In the genomic region with DNA sequence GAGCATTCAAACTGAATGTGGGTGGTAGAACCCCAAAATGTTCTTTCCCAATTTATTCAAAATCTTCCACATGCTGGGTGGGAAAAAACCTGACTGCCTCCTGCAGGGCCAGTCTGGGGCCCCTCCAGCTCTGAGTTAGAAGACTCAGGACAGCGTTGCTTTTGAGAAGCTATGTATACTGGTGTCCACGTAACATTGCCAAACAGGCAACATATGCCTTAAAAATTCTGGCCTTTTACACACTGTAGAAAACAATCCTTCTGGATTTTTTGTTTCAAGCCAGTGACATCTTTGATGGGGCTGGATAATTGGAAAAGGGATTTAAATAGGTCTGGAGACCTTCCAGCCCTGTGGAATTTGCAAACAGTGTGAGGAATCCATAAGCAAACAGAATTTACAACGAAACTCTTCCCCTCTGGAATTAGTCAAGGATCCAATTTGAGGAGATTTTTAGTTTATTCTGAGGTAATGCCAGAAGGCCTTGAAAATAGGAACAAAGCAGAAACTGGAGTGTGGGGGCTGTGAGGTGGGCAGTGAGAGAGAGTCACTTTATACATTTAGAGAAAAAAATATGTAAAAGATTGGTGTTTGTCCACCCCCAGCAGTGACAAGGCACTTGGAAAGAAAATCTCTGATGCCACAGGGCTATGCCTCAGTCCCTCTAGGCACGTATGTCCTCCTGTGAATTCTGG, we compare ENCODE assay signal across 24 mouse cellular contexts.
DNase-seq lines count a peak whose midpoint lies in the region; ATAC-seq lines count a peak whose summit lies in the region.
"Had no signal": no experiment of that assay in that cellular context is flagged by ENCODE, and none has a peak within 500 bp of the region (broad histone marks: within the 10 kb centered on the region; RNA-seq: fewer than 3 reads in every experiment).

No protein-coding gene starts in this region.

- no peak overlapping the region for H3K4me2 ChIP-seq in midbrain, embryonic 14.5 days (ENCODE audit: low read length)
- H3K4me2 ChIP-seq in midbrain, embryonic 15.5 days, result no peak overlapping the region
- H3K4me2 ChIP-seq in hindbrain, embryonic 12.5 days (replicated peaks), result no peak overlapping the region
- H3K4me2 ChIP-seq: forebrain, embryonic 15.5 days; hindbrain, embryonic 13.5 days; kidney, embryonic 15.5 days; liver, embryonic 15.5 days; neural tube, embryonic 12.5 days had no signal

- WGBS in midbrain, embryonic 14.5 days, result 77% methylated on average over 4 of the region's 4 CpGs
- WGBS in midbrain, embryonic 15.5 days, result 70% methylated on average over 4 of the region's 4 CpGs
- 78% methylated on average over 4 of the region's 4 CpGs for WGBS in hindbrain, embryonic 12.5 days

- H3K36me3 ChIP-seq in midbrain, embryonic 14.5 days (ENCODE audit: control insufficient read depth, insufficient read depth, low read length), result no peaks in the 10 kb centered on the region
- no peaks in the 10 kb centered on the region for H3K36me3 ChIP-seq in midbrain, embryonic 15.5 days (replicated peaks)
- no peaks in the 10 kb centered on the region for H3K36me3 ChIP-seq in hindbrain, embryonic 12.5 days
- H3K36me3 ChIP-seq: forebrain, embryonic 15.5 days; heart, embryonic 10.5 days; hindbrain, embryonic 13.5 days; kidney, embryonic 15.5 days; liver, embryonic 15.5 days; neural tube, embryonic 12.5 days had no signal

- H3K9ac ChIP-seq in midbrain, embryonic 14.5 days (replicated peaks; ENCODE audit: low read length), result no peak overlapping the region
- no peak overlapping the region for H3K9ac ChIP-seq in midbrain, embryonic 15.5 days
- H3K9ac ChIP-seq in hindbrain, embryonic 12.5 days, result no peak overlapping the region
- H3K9ac ChIP-seq: forebrain, embryonic 15.5 days; hindbrain, embryonic 13.5 days; kidney, embryonic 15.5 days; liver, embryonic 15.5 days; neural tube, embryonic 12.5 days had no signal

- H3K4me3 ChIP-seq in midbrain, embryonic 14.5 days (replicated peaks; ENCODE audit: low read depth, low read length), result no peak overlapping the region
- H3K4me3 ChIP-seq in midbrain, embryonic 15.5 days, result no peak overlapping the region
- H3K4me3 ChIP-seq in hindbrain, embryonic 12.5 days, result no peak overlapping the region
- H3K4me3 ChIP-seq: erythroblast, embryonic 14.5 days; forebrain, embryonic 15.5 days; heart, embryonic 10.5 days; hindbrain, embryonic 13.5 days; kidney, embryonic 15.5 days; liver, embryonic 15.5 days; megakaryocyte, embryonic 14.5 days; neural tube, embryonic 12.5 days had no signal

- intact Hi-C loops in left cerebral cortex, postnatal 25 days (cut with DNase I), result loop anchor here (1.0 to 5.0 kb wide), 5 partner anchors 25 to 427 kb away; no protein-coding TSS in a partner anchor

- peak; percentile 11 for DNase-seq in layer of hippocampus, adult 11-12 months (ENCODE audit: low spot score)
- no peak for DNase-seq in layer of hippocampus, postnatal 25 days (ENCODE audit: extremely low spot score in 1 of 2, low spot score in 1 of 2)
- DNase-seq in midbrain, embryonic 14.5 days, result peak; percentile 13
- DNase-seq in left cerebral cortex, postnatal 25 days (ENCODE audit: low spot score in 2 of 2), result peak; percentile 26 to 93
- DNase-seq in heart, adult 18-20 months, result no peak
- DNase-seq: adrenal gland, postnatal 25 days; B cell, adult 2 months; cerebellum, postnatal 14 days; gastrocnemius, postnatal 25 days; heart, postnatal 10 days; lung, postnatal 10 days; thymus, adult 2 months had no signal

- ATAC-seq in midbrain, embryonic 14.5 days (ENCODE audit: low FRiP score, low TSS enrichment), result no peak
- no peak for ATAC-seq in midbrain, embryonic 15.5 days (replicated peaks)
- no peak for ATAC-seq in hindbrain, embryonic 12.5 days (ENCODE audit: low FRiP score)
- ATAC-seq: activated CD4-positive, CD25-positive, alpha-beta regulatory T cell, adult 4 months; forebrain, embryonic 15.5 days; Patski had no signal

- H3K27ac ChIP-seq in midbrain, embryonic 14.5 days (replicated peaks; ENCODE audit: low read depth, low read length), result no peak overlapping the region
- H3K27ac ChIP-seq in midbrain, embryonic 15.5 days, result no peak overlapping the region
- H3K27ac ChIP-seq in hindbrain, embryonic 12.5 days, result no peak overlapping the region
- H3K27ac ChIP-seq: forebrain, embryonic 15.5 days; heart, embryonic 10.5 days; hindbrain, embryonic 13.5 days; kidney, embryonic 15.5 days; liver, embryonic 15.5 days; neural tube, embryonic 12.5 days had no signal

- H3K4me1 ChIP-seq in midbrain, embryonic 14.5 days (ENCODE audit: control insufficient read depth, insufficient read depth, low read length), result no peaks in the 10 kb centered on the region
- no peaks in the 10 kb centered on the region for H3K4me1 ChIP-seq in midbrain, embryonic 15.5 days
- no peaks in the 10 kb centered on the region for H3K4me1 ChIP-seq in hindbrain, embryonic 12.5 days
- H3K4me1 ChIP-seq: heart, embryonic 10.5 days; hindbrain, embryonic 13.5 days; kidney, embryonic 15.5 days; liver, embryonic 15.5 days; neural tube, embryonic 12.5 days had no signal

- H3K27me3 ChIP-seq in midbrain, embryonic 14.5 days (ENCODE audit: control insufficient read depth, insufficient read depth, low read length), result no peaks in the 10 kb centered on the region
- H3K27me3 ChIP-seq in midbrain, embryonic 15.5 days (replicated peaks), result no peaks in the 10 kb centered on the region
- H3K27me3 ChIP-seq in hindbrain, embryonic 12.5 days, result no peaks in the 10 kb centered on the region
- H3K27me3 ChIP-seq: forebrain, embryonic 15.5 days; hindbrain, embryonic 13.5 days; kidney, embryonic 15.5 days; liver, embryonic 15.5 days; megakaryocyte, embryonic 14.5 days; neural tube, embryonic 12.5 days had no signal

- no peaks in the 10 kb centered on the region for H3K9me3 ChIP-seq in midbrain, embryonic 14.5 days (ENCODE audit: control insufficient read depth, low read length)
- H3K9me3 ChIP-seq in midbrain, embryonic 15.5 days, result no peaks in the 10 kb centered on the region
- no peaks in the 10 kb centered on the region for H3K9me3 ChIP-seq in hindbrain, embryonic 12.5 days (replicated peaks)
- H3K9me3 ChIP-seq: forebrain, embryonic 15.5 days; heart, embryonic 10.5 days; hindbrain, embryonic 13.5 days; kidney, embryonic 15.5 days; liver, embryonic 15.5 days; megakaryocyte, embryonic 14.5 days; neural tube, embryonic 12.5 days had no signal

Comparison
In these comparisons a context has a peak if more than half of its experiments do, and no peak if none do; other contexts are left out.
1. DNase-seq: peak in layer of hippocampus, adult 11-12 months (single experiment), midbrain, embryonic 14.5 days (single experiment) and left cerebral cortex, postnatal 25 days (2 of 2); none in layer of hippocampus, postnatal 25 days (0 of 2) and heart, adult 18-20 months (0 of 2).